ENCODE assay signal across 10 mouse cellular contexts in genomic region chr9:91355270-91355589, GRCm38 (mm10). TPM values are rescaled to one million over a fixed set of nuclear protein-coding genes. Genes with fewer than 3 reads are reported as not detected.
A peak's percentile ranks its signal among the peaks of the same experiment; 100 is the strongest.
DNase-seq lines count a peak whose midpoint lies in the region; ATAC-seq and TF ChIP-seq lines count a peak whose summit lies in the region.
"Had no signal": no experiment of that assay in that cellular context is flagged by ENCODE, and none has a peak within 500 bp of the region (broad histone marks: within the 10 kb centered on the region; RNA-seq: fewer than 3 reads in every experiment).

No protein-coding gene starts in this region.

- 2% methylated on average over 7 of the region's 7 CpGs for WGBS in kidney, postnatal 0 days
- 1% methylated on average over 5 of the region's 7 CpGs for WGBS in embryonic facial prominence, embryonic 14.5 days
- WGBS in hindbrain, embryonic 11.5 days, result 0% methylated on average over 3 of the region's 7 CpGs
- WGBS in midbrain, embryonic 15.5 days, result 3% methylated on average over 7 of the region's 7 CpGs

- peaks cover 84% of the 10 kb centered on the region for H3K27me3 ChIP-seq in kidney, postnatal 0 days (ENCODE audit: insufficient read depth, low read length)
- peaks cover 94% of the 10 kb centered on the region for H3K27me3 ChIP-seq in embryonic facial prominence, embryonic 14.5 days (replicated peaks; ENCODE audit: control insufficient read depth, insufficient read depth, low read length)
- peaks cover 60% of the 10 kb centered on the region for H3K27me3 ChIP-seq in hindbrain, embryonic 11.5 days (ENCODE audit: control insufficient read depth, insufficient read depth, low read length)
- H3K27me3 ChIP-seq in midbrain, embryonic 15.5 days (replicated peaks), result peaks cover 58% of the 10 kb centered on the region

- no peaks in the 10 kb centered on the region for H3K4me1 ChIP-seq in kidney, postnatal 0 days (replicated peaks; ENCODE audit: insufficient read depth, low read length)
- 0 out of 2 replicates have a peak, but pooled peaks cover 4% of the 10 kb centered on the region for H3K4me1 ChIP-seq in embryonic facial prominence, embryonic 14.5 days (ENCODE audit: control insufficient read depth, insufficient read depth, low read length)
- H3K4me1 ChIP-seq in hindbrain, embryonic 11.5 days (replicated peaks; ENCODE audit: control insufficient read depth, insufficient read depth, low read length), result peaks cover 2% of the 10 kb centered on the region; the same call in 1 of the 2 replicates
- peaks cover 11% of the 10 kb centered on the region; the same call in 1 of the 2 replicates for H3K4me1 ChIP-seq in midbrain, embryonic 15.5 days

- DNase-seq in kidney, postnatal 0 days (ENCODE audit: low spot score), result no peak
- no peak for DNase-seq in kidney, adult 11 months
- DNase-seq in embryonic facial prominence, embryonic 14.5 days (ENCODE audit: low spot score), result no peak
- no peak for DNase-seq in hindbrain, embryonic 11.5 days (ENCODE audit: low spot score)
- no peak for DNase-seq in cerebellum, adult 11-12 months
- DNase-seq in MN1 (ENCODE audit: low spot score), result no peak
- DNase-seq in gastrocnemius, postnatal 25 days, result no peak

- no peak overlapping the region for H3K9ac ChIP-seq in kidney, postnatal 0 days (ENCODE audit: low read depth, low read length)
- H3K9ac ChIP-seq in embryonic facial prominence, embryonic 14.5 days (ENCODE audit: low read depth, low read length), result peak overlapping the region; percentile 37; the same call in 1 of the 2 replicates
- H3K9ac ChIP-seq in hindbrain, embryonic 11.5 days (ENCODE audit: low read depth, low read length), result peak overlapping the region; percentile 13; the same call in 1 of the 2 replicates
- H3K9ac ChIP-seq in midbrain, embryonic 15.5 days, result 0 out of 2 replicates have a peak overlapping the region, but pooled peaks have one; percentile 3

- H3K4me3 ChIP-seq in kidney, postnatal 0 days (replicated peaks; ENCODE audit: low read depth, low read length), result no peak overlapping the region
- H3K4me3 ChIP-seq in embryonic facial prominence, embryonic 14.5 days (ENCODE audit: low read depth, low read length), result peak overlapping the region; percentile 27; the same call in 1 of the 2 replicates
- H3K4me3 ChIP-seq in hindbrain, embryonic 11.5 days (ENCODE audit: low read depth, low read length), result peak overlapping the region; percentile 25
- H3K4me3 ChIP-seq in midbrain, embryonic 15.5 days, result peak overlapping the region; percentile 32

- H3K4me2 ChIP-seq in kidney, postnatal 0 days (ENCODE audit: low read length), result 0 out of 2 replicates have a peak overlapping the region, but pooled peaks have one; percentile 24
- H3K4me2 ChIP-seq in embryonic facial prominence, embryonic 14.5 days (ENCODE audit: low read depth, low read length), result peak overlapping the region; percentile 50
- peak overlapping the region; percentile 34 for H3K4me2 ChIP-seq in hindbrain, embryonic 11.5 days (replicated peaks; ENCODE audit: low read depth, low read length)
- peak overlapping the region; percentile 52 for H3K4me2 ChIP-seq in midbrain, embryonic 15.5 days

- no peak for TF ChIP-seq CTCF in kidney, postnatal 0 days (IDR thresholded peaks at IDR 0.05; ENCODE audit: low read depth)

- H3K36me3 ChIP-seq in kidney, postnatal 0 days (ENCODE audit: insufficient read depth, low read length), result no peaks in the 10 kb centered on the region
- H3K36me3 ChIP-seq in embryonic facial prominence, embryonic 14.5 days (ENCODE audit: control insufficient read depth, insufficient read depth, low read length), result no peaks in the 10 kb centered on the region
- H3K36me3 ChIP-seq in hindbrain, embryonic 11.5 days (ENCODE audit: control insufficient read depth, insufficient read depth, low read length), result no peaks in the 10 kb centered on the region
- no peaks in the 10 kb centered on the region for H3K36me3 ChIP-seq in midbrain, embryonic 15.5 days (replicated peaks)

- no peak for ATAC-seq in kidney, postnatal 0 days (replicated peaks; ENCODE audit: low FRiP score, low read depth)
- no peak for ATAC-seq in embryonic facial prominence, embryonic 14.5 days (ENCODE audit: low read depth)
- ATAC-seq in hindbrain, embryonic 11.5 days (ENCODE audit: low FRiP score), result no peak
- peak; percentile 9 for ATAC-seq in midbrain, embryonic 15.5 days (replicated peaks)

- no peaks in the 10 kb centered on the region for H3K9me3 ChIP-seq in kidney, postnatal 0 days (replicated peaks; ENCODE audit: low read length)
- H3K9me3 ChIP-seq in embryonic facial prominence, embryonic 14.5 days (ENCODE audit: control insufficient read depth, low read length), result no peaks in the 10 kb centered on the region
- H3K9me3 ChIP-seq in hindbrain, embryonic 11.5 days (ENCODE audit: control insufficient read depth, low read length), result no peaks in the 10 kb centered on the region
- H3K9me3 ChIP-seq in midbrain, embryonic 15.5 days, result no peaks in the 10 kb centered on the region

- no peak overlapping the region for H3K27ac ChIP-seq in kidney, postnatal 0 days
- H3K27ac ChIP-seq in embryonic facial prominence, embryonic 14.5 days (replicated peaks; ENCODE audit: low read depth, low read length), result no peak overlapping the region
- H3K27ac ChIP-seq in hindbrain, embryonic 11.5 days (ENCODE audit: low read depth, low read length), result peak overlapping the region; percentile 78
- H3K27ac ChIP-seq in midbrain, embryonic 15.5 days, result peak overlapping the region; percentile 64
- H3K27ac ChIP-seq: macrophage had no signal

RNA-seq across cellular contexts. Expression of gene Zic4, which starts 7.0 kb away (rescaled TPM):
- not detected in 2 replicates for polyA plus RNA-seq in kidney, postnatal 0 days (2015; fragmentation: Nextera tagmentation; extraction: Ambion mirVana)
- polyA plus RNA-seq in embryonic facial prominence, embryonic 14.5 days (2014; fragmentation: Nextera tagmentation; extraction: Ambion mirVana), result 7.6 and 9.7 TPM in 2 replicates
- 32.8 and 36.5 TPM in 2 replicates for polyA plus RNA-seq in hindbrain, embryonic 11.5 days (2014; fragmentation: Nextera tagmentation; extraction: Ambion mirVana)
- 53.1 and 59.1 TPM in 2 replicates for polyA plus RNA-seq in midbrain, embryonic 15.5 days (2015; fragmentation: Nextera tagmentation; extraction: Ambion mirVana)
- total RNA-seq in gastrocnemius, postnatal 25 days (2021), result not detected
- total RNA-seq: heart, adult 8-10 months had no signal
- polyA plus RNA-seq: macrophage had no signal

RNA-seq across cellular contexts. Expression of gene Zic1, which starts 10.4 kb away (rescaled TPM):
- polyA plus RNA-seq in kidney, postnatal 0 days (2015; fragmentation: Nextera tagmentation; extraction: Ambion mirVana), result not detected in 2 replicates
- 2.7 and 2.8 TPM in 2 replicates for polyA plus RNA-seq in embryonic facial prominence, embryonic 14.5 days (2014; fragmentation: Nextera tagmentation; extraction: Ambion mirVana)
- polyA plus RNA-seq in hindbrain, embryonic 11.5 days (2014; fragmentation: Nextera tagmentation; extraction: Ambion mirVana), result 18.2 and 23.8 TPM in 2 replicates
- 10.0 and 11.6 TPM in 2 replicates for polyA plus RNA-seq in midbrain, embryonic 15.5 days (2015; fragmentation: Nextera tagmentation; extraction: Ambion mirVana)
- 1 to 10 TPM in 1 of 2 experiments, under 1 TPM in 1; 0.08 to 1.9 TPM for total RNA-seq in gastrocnemius, postnatal 25 days (2021)
- polyA plus RNA-seq: macrophage had no signal

Comparison
In these comparisons a context has a peak if more than half of its experiments do, and no peak if none do; other contexts are left out.
1. H3K27ac ChIP-seq: peak in hindbrain, embryonic 11.5 days (single experiment) and midbrain, embryonic 15.5 days (single experiment); none in kidney, postnatal 0 days (single experiment) and embryonic facial prominence, embryonic 14.5 days (single experiment).
2. Peak in every context shown above with its lines, with median percentiles within 50 percentile points of each other: H3K4me2 ChIP-seq.